Mouse (Mus musculus): Measurements from ENCODE around the gene Socs4.

DNA sequence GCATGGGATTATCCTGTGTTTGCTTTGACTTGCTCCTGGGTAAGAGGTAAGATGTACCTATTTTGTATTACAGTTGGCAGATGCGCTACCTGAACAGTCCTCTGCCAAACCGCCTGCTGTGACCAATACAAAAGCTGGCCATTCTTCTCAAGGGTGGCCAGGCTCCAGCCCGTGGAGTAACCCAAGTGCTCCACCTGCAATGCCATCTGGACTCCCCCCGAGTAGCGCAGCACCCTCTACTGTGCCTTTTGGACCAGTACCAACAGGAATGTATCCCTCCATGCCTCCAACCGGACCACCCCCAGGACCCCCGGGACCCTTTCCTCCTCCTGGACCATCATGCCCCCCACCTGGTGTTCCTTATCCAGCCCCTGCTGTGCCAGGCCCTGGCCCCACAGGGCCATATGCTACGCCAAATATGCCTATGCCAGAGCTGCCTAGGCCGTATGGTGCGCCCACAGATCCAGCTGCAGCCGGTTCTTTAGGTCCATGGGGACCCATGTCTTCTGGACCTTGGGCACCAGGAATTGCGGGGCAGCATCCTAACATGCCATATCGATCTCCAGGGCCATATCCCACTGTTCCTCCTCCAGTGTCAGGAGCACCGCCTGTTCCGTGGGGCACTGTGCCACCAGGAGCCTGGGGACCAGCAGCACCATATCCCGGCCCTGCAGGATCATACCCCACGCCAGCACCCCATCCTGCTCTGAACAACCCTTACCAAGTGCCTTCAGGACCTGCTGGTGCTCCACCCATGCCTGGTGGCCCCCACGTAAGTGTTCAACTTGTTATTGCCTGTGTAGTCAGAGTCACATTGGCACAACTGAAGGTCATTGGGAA, 33.8 kb downstream of the Socs4 start:
- no peak for TF ChIP-seq CTCF (IDR thresholded peaks at IDR 0.05; ENCODE audit: extremely low read depth, insufficient read length, insufficient replicate concordance, low read depth, low read length)
- no peak for TF ChIP-seq POLR2A (IDR thresholded peaks at IDR 0.05; ENCODE audit: low read depth, low read length)

All from small intestine, adult 2 months (tissue).